Mouse (Mus musculus): ENCODE data around the gene Zfhx3. TPM values are rescaled to one million over a fixed set of nuclear protein-coding genes. Genes with fewer than 3 reads are reported as not detected.

The Zfhx3 gene
- total and polyA plus RNA-seq, 2 experiments: 1.3 to 1.5 TPM

GRCm38 (mm10) chr8:108716291-108716811 is 773.9 kb downstream of the Zfhx3 start:
- DNase-seq (ENCODE audit: extremely low read depth, low read depth, low spot score): no peak
- Histone ChIP-seq H3K9ac (ENCODE audit: low read depth, low read length) (no peak overlapping the region), H3K4me1 (ENCODE audit: control insufficient read depth, insufficient read depth, low read length) (peaks cover 11% of the 10 kb centered on the region), H3K27me3 (ENCODE audit: control insufficient read depth, insufficient read depth, low read length) (no peaks in the 10 kb centered on the region), H3K27ac (replicated peaks; ENCODE audit: insufficient read depth, low read depth, low read length) (no peak overlapping the region), H3K4me3 (ENCODE audit: insufficient read depth, low read depth, low read length) (no peak overlapping the region), H3K36me3 (ENCODE audit: control insufficient read depth, insufficient read depth, low read length) (no peaks in the 10 kb centered on the region), H3K79me2 (ENCODE audit: control insufficient read depth, insufficient read depth, low read length) (peaks cover 33% of the 10 kb centered on the region; the same call in 1 of the 2 replicates)
- TF ChIP-seq CTCF (IDR thresholded peaks at IDR 0.05; ENCODE audit: low read depth, low read length) (no peak), POLR2A (IDR thresholded peaks at IDR 0.05; ENCODE audit: extremely low read depth, insufficient read depth, low read length) (no peak)
- WGBS: 51% methylated on average over 7 of the region's 7 CpGs

DNA sequence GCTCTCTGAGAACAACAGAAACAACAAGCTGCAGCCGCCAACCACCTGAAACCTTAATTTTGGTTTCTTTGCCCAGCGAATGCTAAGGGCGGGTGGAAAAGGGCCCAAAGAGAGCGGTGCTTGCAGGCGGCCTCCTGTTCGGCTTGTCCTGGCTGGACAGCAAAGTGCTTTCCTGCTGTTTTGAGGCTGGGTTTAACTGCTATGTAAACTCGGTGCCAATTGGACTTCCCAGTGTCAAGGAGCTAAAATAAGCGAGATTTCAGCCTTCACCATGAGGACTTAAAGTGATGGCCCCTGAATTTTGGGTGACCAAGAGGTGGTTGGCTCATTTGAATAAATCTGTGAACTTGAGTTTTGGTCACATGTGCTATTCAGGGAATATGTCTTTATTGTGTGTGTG is 775.1 kb downstream of the Zfhx3 start:
- H3K36me3 ChIP-seq (ENCODE audit: control insufficient read depth, insufficient read depth, low read length): no peaks in the 10 kb centered on the region
- peak; percentile 41 for DNase-seq (ENCODE audit: extremely low read depth, low read depth, low spot score)
- no peak overlapping the region for H3K27ac ChIP-seq (replicated peaks; ENCODE audit: insufficient read depth, low read depth, low read length)
- H3K27me3 ChIP-seq (ENCODE audit: control insufficient read depth, insufficient read depth, low read length): no peaks in the 10 kb centered on the region
- WGBS: 40% methylated on average over 8 of the region's 8 CpGs
- H3K4me1 ChIP-seq (ENCODE audit: control insufficient read depth, insufficient read depth, low read length): peaks cover 11% of the 10 kb centered on the region
- no peak overlapping the region for H3K9ac ChIP-seq (ENCODE audit: low read depth, low read length)
- H3K79me2 ChIP-seq (ENCODE audit: control insufficient read depth, insufficient read depth, low read length): peaks cover 29% of the 10 kb centered on the region; the same call in 1 of the 2 replicates
- TF ChIP-seq CTCF (IDR thresholded peaks at IDR 0.05; ENCODE audit: low read depth, low read length) (no peak), POLR2A (IDR thresholded peaks at IDR 0.05; ENCODE audit: extremely low read depth, insufficient read depth, low read length) (no peak)
- H3K4me3 ChIP-seq (ENCODE audit: insufficient read depth, low read depth, low read length): no peak overlapping the region

GRCm38 (mm10) chr8:108718031-108718430 is 775.6 kb downstream of the Zfhx3 start:
- WGBS: 48% methylated on average over 6 of the region's 6 CpGs
- Histone ChIP-seq H3K4me1 (ENCODE audit: control insufficient read depth, insufficient read depth, low read length) (peaks cover 11% of the 10 kb centered on the region), H3K79me2 (ENCODE audit: control insufficient read depth, insufficient read depth, low read length) (peaks cover 29% of the 10 kb centered on the region; the same call in 1 of the 2 replicates), H3K36me3 (ENCODE audit: control insufficient read depth, insufficient read depth, low read length) (no peaks in the 10 kb centered on the region), H3K9ac (ENCODE audit: low read depth, low read length) (no peak overlapping the region), H3K27ac (replicated peaks; ENCODE audit: insufficient read depth, low read depth, low read length) (no peak overlapping the region), H3K27me3 (ENCODE audit: control insufficient read depth, insufficient read depth, low read length) (no peaks in the 10 kb centered on the region), H3K4me3 (ENCODE audit: insufficient read depth, low read depth, low read length) (no peak overlapping the region)
- TF ChIP-seq POLR2A (IDR thresholded peaks at IDR 0.05; ENCODE audit: extremely low read depth, insufficient read depth, low read length) (no peak), CTCF (IDR thresholded peaks at IDR 0.05; ENCODE audit: low read depth, low read length) (no peak)
- peak; percentile 37 for DNase-seq (ENCODE audit: extremely low read depth, low read depth, low spot score)

- Histone ChIP-seq H3K27me3 (ENCODE audit: control insufficient read depth, insufficient read depth, low read length) (no peaks in the 10 kb centered on the region), H3K27ac (replicated peaks; ENCODE audit: insufficient read depth, low read depth, low read length) (no peak overlapping the region), H3K4me1 (ENCODE audit: control insufficient read depth, insufficient read depth, low read length) (peaks cover 7% of the 10 kb centered on the region), H3K9ac (ENCODE audit: low read depth, low read length) (no peak overlapping the region), H3K79me2 (ENCODE audit: control insufficient read depth, insufficient read depth, low read length) (peaks cover 38% of the 10 kb centered on the region; the same call in 1 of the 2 replicates), H3K4me3 (ENCODE audit: insufficient read depth, low read depth, low read length) (no peak overlapping the region), H3K36me3 (ENCODE audit: control insufficient read depth, insufficient read depth, low read length) (no peaks in the 10 kb centered on the region)
- no peak for DNase-seq (ENCODE audit: extremely low read depth, low read depth, low spot score)
- TF ChIP-seq CTCF (IDR thresholded peaks at IDR 0.05; ENCODE audit: low read depth, low read length) (no peak), POLR2A (IDR thresholded peaks at IDR 0.05; ENCODE audit: extremely low read depth, insufficient read depth, low read length) (no peak)
- 78% methylated on average over 4 of the region's 4 CpGs for WGBS
These were observed 778.4 kb downstream of the Zfhx3 start for GRCm38 (mm10) chr8:108720840-108721239.

- H3K4me1 ChIP-seq (ENCODE audit: control insufficient read depth, insufficient read depth, low read length): peaks cover 1% of the 10 kb centered on the region; the same call in 1 of the 2 replicates
- no peak for TF ChIP-seq CTCF (IDR thresholded peaks at IDR 0.05; ENCODE audit: low read depth, low read length)
- TF ChIP-seq POLR2A (IDR thresholded peaks at IDR 0.05; ENCODE audit: extremely low read depth, insufficient read depth, low read length): no peak
- whole genome bisulfite sequencing: 32% methylated on average over 8 of the region's 8 CpGs
- H3K27me3 ChIP-seq (ENCODE audit: control insufficient read depth, insufficient read depth, low read length): no peaks in the 10 kb centered on the region
- no peak overlapping the region for H3K9ac ChIP-seq (ENCODE audit: low read depth, low read length)
- no peak overlapping the region for H3K4me3 ChIP-seq (ENCODE audit: insufficient read depth, low read depth, low read length)
- no peak overlapping the region for H3K27ac ChIP-seq (replicated peaks; ENCODE audit: insufficient read depth, low read depth, low read length)
- H3K36me3 ChIP-seq (ENCODE audit: control insufficient read depth, insufficient read depth, low read length): no peaks in the 10 kb centered on the region
- DNase-seq (ENCODE audit: extremely low read depth, low read depth, low spot score): peak; percentile 86
- peaks cover 44% of the 10 kb centered on the region; the same call in 1 of the 2 replicates for H3K79me2 ChIP-seq (ENCODE audit: control insufficient read depth, insufficient read depth, low read length)
These were observed 780.4 kb downstream of the Zfhx3 start for GRCm38 (mm10) chr8:108722671-108723513.
